Mouse (Mus musculus) neutrophil, adult 5-6 weeks (primary cell): Measurements from ENCODE around the gene Rcan1. TPM values are rescaled to one million over a fixed set of nuclear protein-coding genes. Genes with fewer than 3 reads are reported as not detected.

Experiments
- ATAC-seq: fragments of 151-379, 151-347 bp; 2 replicates; pipeline ENCODE4 v1.8.0; 2017; ENCODE audit warnings: mild to moderate bottlenecking, moderate TSS enrichment; ENCODE audit not compliant: insufficient number of reproducible peaks, poor library complexity, low FRiP score, severe bottlenecking; ENCODE audit errors: extremely low read depth
- total RNA-seq: library from RNA; stranded (forward); fragments of 200-1000 nt; gene quantifications from 2 replicates; pipeline ENCODE4 v1.2.3, GENCODE M21; 2017

Rcan1 gene
- total RNA-seq, 1 experiment from 2014 or later, result 7.3 TPM

DNA sequence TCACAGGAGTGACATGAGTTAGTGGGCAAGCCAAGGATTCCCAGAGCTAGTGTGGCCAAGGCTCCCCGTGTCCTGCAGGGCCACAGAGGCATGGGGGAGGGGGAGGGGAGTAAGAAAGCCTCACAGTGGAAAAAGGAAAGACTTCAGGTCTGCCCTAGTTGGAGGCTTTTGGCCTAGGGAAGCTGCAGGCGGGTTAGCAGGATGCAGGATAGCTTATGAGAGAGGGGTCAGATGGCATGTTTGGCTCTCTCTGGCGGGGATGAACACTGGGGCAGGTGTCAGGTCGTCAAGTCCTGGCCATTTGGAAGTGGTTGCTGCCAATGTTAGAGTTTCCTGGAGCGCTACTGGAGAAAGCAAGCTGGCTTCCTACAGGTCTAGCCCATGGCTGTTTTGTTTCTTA lies 99.0 kb downstream of the Rcan1 start:
- no peak for ATAC-seq

DNA sequence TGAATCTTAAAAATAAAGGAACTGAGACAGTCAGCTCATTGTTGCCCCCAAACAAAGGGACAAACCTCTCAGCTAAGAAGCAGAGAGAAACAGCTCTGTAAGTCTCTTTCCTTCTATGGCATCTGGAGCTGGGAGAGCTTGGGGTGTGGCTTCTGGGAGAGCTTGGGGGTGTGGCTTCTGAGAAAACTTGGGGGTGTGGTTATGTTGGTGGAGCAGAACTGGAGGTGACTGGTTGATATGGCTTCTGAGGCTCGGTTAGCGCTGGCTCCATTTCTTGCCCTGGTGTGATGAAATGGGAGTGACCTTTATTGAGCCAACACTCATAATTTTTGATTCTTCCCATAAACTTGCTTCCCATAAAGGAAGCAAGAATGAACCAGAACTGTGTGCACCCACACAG lies 101.4 kb downstream of the Rcan1 start:
- no peak for ATAC-seq

DNA sequence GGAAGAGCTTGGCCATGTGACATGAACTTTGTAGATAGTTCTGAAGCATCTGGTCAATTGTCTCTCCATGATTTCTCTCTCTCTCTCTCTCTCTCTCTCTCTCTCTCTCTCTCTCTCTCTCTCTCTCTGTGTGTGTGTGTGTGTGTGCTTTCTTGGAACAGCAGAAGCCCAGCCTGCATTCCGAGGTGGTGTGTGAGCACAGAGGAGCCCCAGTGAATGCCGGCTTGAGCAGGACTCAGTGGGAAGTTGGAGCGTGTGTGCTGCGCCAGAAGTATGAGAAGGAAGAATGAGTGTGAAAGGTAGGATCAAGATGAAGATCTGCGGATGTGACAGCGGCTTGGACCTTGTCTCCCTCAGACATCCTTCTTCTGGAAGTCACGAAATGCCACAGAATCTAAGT lies 105.2 kb downstream of the Rcan1 start:
- ATAC-seq, result no peak

DNA sequence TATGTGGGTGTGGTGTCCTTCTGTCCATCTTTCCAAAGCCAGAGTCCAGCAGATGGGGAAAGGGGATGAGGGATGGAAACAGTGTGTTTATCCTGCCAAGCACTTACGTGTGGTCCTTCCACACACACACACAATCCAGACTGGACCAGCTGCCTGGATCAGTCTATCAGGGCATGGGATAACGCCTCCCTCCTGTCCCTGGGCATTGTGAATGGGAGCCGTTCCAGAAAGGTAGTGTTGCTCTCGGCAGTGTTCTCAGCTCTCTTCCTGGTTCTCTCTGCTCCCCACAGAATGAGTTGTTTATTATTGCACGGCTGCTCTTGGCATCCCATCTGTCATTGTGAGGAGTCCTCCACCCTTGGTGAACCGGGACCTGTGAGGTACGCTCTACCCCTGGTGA lies 110.0 kb downstream of the Rcan1 start:
- ATAC-seq, result no peak

- ATAC-seq, result no peak
These were observed 111.4 kb downstream of the Rcan1 start, which contains the start of gene Kcne1 for GRCm38 (mm10) chr16:92359229-92359628. Gene Kcne1 (minus strand): TSS chr16:92359468.

GRCm38 (mm10) chr16:92358734-92359133 lies 111.9 kb downstream of the Rcan1 start:
- ATAC-seq, result no peak

DNA sequence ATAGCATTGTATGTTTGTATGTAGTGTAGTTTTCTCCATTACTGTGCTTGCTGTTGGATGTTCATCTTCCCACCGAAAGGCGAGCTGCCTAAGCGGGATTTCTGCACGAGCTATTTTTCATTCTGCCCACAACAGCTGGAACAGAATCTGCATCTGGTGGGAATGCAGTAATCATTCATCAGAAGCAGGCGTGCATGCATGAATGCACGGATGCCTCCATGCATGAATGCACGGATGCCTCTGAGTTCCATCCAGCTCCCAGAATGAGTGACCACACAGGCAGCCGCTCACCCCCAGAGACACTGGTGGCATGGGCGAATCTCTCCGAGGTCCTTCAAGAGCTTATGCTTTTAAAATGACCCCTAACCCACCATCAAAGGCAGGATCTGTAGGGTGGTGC lies 113.1 kb downstream of the Rcan1 start:
- no peak for ATAC-seq

DNA sequence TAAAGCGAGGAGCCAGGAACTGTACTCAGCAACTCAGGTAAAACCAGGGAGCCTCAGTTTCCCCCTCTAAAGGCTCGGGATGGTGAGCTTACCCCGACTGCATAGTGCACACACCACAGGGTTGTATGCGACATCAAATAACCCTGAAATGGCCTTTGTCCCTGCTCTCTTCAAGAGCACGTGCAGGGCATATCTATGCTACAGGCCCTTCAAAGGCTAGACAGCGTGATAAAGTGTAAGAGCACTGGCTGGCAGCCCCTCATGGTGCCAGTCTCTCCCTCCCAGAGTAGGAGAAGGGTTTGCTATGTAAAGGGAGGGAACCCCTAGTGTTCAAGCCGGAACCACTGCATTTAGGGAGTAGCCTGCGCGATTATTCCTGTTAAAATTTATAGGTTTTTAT lies 113.6 kb downstream of the Rcan1 start:
- ATAC-seq, result no peak

GRCm38 (mm10) chr16:92355982-92356381 lies 114.7 kb downstream of the Rcan1 start:
- ATAC-seq, result no peak

DNA sequence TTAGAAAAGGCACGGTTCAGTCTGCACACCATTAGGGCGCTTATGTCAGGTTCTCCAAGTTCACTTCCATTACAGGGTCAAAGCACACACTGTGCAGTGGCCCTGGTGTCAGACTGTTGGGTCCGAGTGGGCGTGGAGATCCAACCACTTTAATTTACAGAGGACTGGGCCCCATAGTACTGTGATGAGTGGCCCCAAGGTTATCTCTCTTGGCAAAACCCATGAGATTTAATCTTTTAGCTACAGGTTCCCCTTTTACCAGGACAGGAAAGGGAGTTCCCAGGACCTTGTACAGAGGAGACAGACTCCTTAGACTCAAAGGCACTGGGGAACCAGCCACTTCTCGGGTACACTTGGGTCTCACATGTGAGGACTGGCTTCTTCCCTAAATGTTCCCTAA lies 115.3 kb downstream of the Rcan1 start:
- ATAC-seq, result no peak

GRCm38 (mm10) chr16:92353897-92354296 lies 116.8 kb downstream of the Rcan1 start:
- no peak for ATAC-seq

DNA sequence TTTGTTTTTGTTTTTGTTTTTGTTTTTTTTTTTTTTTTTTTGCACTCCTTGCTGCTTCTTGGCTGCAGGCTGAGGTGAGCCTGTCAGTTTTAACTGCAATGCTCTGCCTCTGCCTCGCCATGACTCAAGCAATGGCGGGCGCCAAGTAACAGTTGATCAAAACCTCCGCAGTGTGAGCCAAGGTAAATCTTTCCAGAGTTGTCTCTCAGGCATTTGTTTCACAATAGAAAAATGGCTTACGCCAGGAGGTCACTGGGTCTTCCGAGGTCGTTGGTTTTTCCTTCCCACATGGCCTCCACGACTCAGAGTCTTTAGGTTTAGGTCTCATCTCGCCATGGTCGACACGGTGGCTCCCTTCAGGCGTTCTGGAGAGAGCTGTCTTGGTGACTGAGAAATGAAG lies 117.4 kb downstream of the Rcan1 start:
- ATAC-seq, result no peak

DNA sequence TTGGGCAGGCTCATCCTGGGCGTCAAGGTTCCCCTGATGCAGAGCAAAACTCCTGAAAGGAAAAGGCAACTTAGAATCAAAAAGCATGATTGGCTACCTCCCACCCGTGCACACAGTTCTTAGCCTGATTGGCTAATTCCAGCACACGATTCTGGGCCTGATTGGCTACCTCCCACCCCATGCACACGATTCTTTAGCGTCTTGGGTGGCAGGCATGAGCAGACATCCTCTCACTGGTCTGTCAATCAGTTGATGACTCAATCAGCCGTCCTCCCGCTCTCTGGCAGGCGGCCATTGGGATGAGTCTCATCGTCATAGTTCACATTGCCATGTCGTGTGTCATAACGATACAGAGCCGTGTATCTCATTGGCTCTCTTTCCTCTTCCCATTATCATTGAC lies 121.7 kb downstream of the Rcan1 start:
- no peak for ATAC-seq

DNA sequence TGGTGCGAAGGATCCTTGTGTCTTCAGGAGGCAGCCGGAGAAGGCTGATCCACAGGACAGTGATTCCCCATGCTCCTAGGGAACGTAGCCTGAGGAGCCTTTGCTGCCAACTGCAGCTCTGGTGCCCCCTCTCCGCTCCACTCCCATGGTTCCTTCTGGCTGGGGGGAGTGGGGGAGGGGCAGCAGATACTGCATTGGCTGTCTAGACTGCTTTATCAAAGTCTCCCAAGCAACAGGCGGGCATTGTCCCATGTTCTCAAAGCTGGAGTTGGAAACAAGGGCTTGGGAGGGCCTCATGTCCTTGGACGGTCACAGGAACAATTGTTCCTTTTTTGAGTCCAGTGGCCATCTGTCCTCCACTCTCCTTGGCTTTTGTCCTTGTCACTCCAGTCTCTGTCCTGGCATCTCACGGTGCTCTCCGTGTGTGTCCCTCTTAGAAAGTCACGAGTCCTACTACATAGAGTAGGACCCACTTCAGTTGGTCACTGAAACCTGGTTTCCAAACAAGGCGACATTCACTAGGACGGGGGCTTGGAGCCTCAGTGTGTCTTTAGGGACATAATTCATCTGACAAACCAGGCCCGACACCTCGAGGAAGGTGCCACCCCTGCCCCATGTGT lies 124.3 kb downstream of the Rcan1 start:
- no peak for ATAC-seq

DNA sequence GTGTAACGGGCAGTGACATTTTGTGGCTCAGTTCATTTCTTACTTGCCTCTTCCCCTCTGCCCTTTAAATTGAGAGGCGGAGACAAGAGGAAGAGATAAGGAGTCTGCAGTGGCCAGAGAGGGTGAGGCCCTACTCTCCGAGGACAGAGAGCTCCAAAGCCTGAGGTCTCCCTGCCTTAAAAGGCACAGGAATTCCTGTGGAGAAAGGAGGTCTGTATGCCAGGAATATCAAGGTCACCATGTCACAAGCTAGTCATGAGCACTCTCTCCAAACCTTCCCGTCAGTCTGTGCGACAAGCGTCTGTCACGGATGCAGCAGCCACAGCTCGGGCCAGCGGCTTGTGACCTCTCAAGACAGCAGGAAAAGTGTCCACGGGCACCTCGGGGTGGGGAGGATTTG lies 125.5 kb downstream of the Rcan1 start:
- ATAC-seq, result no peak

Other genes with a start within 250 kb of the Rcan1 start
- not detected in 2 replicates for gene Kcne2, start 178.5 kb downstream of the Rcan1 start, total RNA-seq
- gene Smim11, start 169.6 kb downstream of the Rcan1 start, total RNA-seq, result 41.3 and 60.4 TPM in 2 replicates
- gene Fam243, start 149.4 kb downstream of the Rcan1 start, total RNA-seq, result not detected in 2 replicates
- not detected in 2 replicates for gene Kcne1, start 111.4 kb downstream of the Rcan1 start, total RNA-seq
- gene Clic6, start 14.9 kb upstream of the Rcan1 start, total RNA-seq, result 0.12 TPM in 1 of 2 replicates, not detected in the other